ENCODE assay signal across 27 mouse cellular contexts in the genomic region with DNA sequence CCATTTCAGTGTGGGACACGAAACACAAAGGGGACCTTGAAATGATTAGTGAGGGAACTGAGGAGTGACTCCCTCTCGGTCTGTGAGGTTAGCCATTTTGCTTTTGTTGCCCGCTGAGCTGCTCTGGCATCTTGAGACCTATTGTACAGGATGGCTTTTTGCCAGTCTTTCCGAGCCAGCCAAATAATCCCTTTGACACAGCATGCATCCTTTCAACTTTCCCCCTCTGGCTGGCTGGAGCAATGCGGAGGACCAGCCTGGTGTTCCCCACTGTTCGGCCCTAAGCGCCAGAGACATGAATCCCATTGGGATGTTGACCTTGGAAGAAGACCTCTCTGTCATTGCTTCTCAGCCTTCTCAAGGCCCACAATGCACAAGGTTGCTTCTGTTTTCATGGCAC. TPM values are rescaled to one million over a fixed set of nuclear protein-coding genes. Genes with fewer than 3 reads are reported as not detected.
A peak's percentile ranks its signal among the peaks of the same experiment; 100 is the strongest.
DNase-seq lines count a peak whose midpoint lies in the region; ATAC-seq and TF ChIP-seq lines count a peak whose summit lies in the region.
"Had no signal": no experiment of that assay in that cellular context is flagged by ENCODE, and none has a peak within 500 bp of the region (broad histone marks: within the 10 kb centered on the region; RNA-seq: fewer than 3 reads in every experiment).

No protein-coding gene starts in this region.

- WGBS in forebrain, embryonic 16.5 days: 16% methylated on average over 7 of the region's 7 CpGs
- 37% methylated on average over 7 of the region's 7 CpGs for WGBS in forebrain, embryonic 10.5 days
- 42% methylated on average over 7 of the region's 7 CpGs for WGBS in midbrain, embryonic 11.5 days
- WGBS in midbrain, embryonic 15.5 days: 21% methylated on average over 7 of the region's 7 CpGs
- 35% methylated on average over 7 of the region's 7 CpGs for WGBS in midbrain, postnatal 0 days
- WGBS in kidney, embryonic 15.5 days: 90% methylated on average over 7 of the region's 7 CpGs

- H3K9me3 ChIP-seq in forebrain, embryonic 16.5 days (ENCODE audit: control insufficient read depth, low read length): no peaks in the 10 kb centered on the region
- no peaks in the 10 kb centered on the region for H3K9me3 ChIP-seq in forebrain, embryonic 10.5 days
- no peaks in the 10 kb centered on the region for H3K9me3 ChIP-seq in midbrain, embryonic 11.5 days (ENCODE audit: control insufficient read depth, low read length)
- no peaks in the 10 kb centered on the region for H3K9me3 ChIP-seq in midbrain, embryonic 15.5 days
- H3K9me3 ChIP-seq in midbrain, postnatal 0 days (ENCODE audit: low read length): no peaks in the 10 kb centered on the region
- H3K9me3 ChIP-seq in kidney, embryonic 15.5 days (replicated peaks): no peaks in the 10 kb centered on the region
- H3K9me3 ChIP-seq: heart, embryonic 10.5 days; limb, embryonic 15.5 days; liver, embryonic 15.5 days had no signal

- H3K4me2 ChIP-seq in forebrain, embryonic 16.5 days (ENCODE audit: low read length): no peak overlapping the region
- no peak overlapping the region for H3K4me2 ChIP-seq in midbrain, embryonic 11.5 days
- no peak overlapping the region for H3K4me2 ChIP-seq in midbrain, embryonic 15.5 days
- H3K4me2 ChIP-seq in midbrain, postnatal 0 days (ENCODE audit: low read depth, low read length, poor library complexity, severe bottlenecking): no peak overlapping the region
- no peak overlapping the region for H3K4me2 ChIP-seq in kidney, embryonic 15.5 days
- H3K4me2 ChIP-seq: limb, embryonic 15.5 days; liver, embryonic 15.5 days had no signal

- no peak for TF ChIP-seq CTCF in midbrain, postnatal 0 days (IDR thresholded peaks at IDR 0.05)

- peak; percentile 23; the same call in 1 of the 2 replicates for ATAC-seq in forebrain, embryonic 16.5 days
- no peak for ATAC-seq in midbrain, embryonic 11.5 days (ENCODE audit: low FRiP score)
- no peak for ATAC-seq in midbrain, embryonic 15.5 days (replicated peaks)
- no peak for ATAC-seq in midbrain, postnatal 0 days (ENCODE audit: low FRiP score)
- ATAC-seq in kidney, embryonic 15.5 days (replicated peaks; ENCODE audit: low FRiP score): no peak
- ATAC-seq: activated CD4-positive, CD25-positive, alpha-beta regulatory T cell, adult 4 months had no signal

- peaks cover 3% of the 10 kb centered on the region for H3K4me1 ChIP-seq in forebrain, embryonic 16.5 days (replicated peaks; ENCODE audit: control insufficient read depth, insufficient read depth, low read length)
- H3K4me1 ChIP-seq in forebrain, embryonic 10.5 days: peaks cover 24% of the 10 kb centered on the region
- peaks cover 5% of the 10 kb centered on the region for H3K4me1 ChIP-seq in midbrain, embryonic 11.5 days (ENCODE audit: control insufficient read depth, insufficient read depth, low read length)
- H3K4me1 ChIP-seq in midbrain, embryonic 15.5 days: peaks cover 4% of the 10 kb centered on the region; the same call in 1 of the 2 replicates
- no peaks in the 10 kb centered on the region for H3K4me1 ChIP-seq in midbrain, postnatal 0 days (ENCODE audit: insufficient read depth, low read length)
- H3K4me1 ChIP-seq in kidney, embryonic 15.5 days: 0 out of 2 replicates have a peak, but pooled peaks cover 3% of the 10 kb centered on the region
- H3K4me1 ChIP-seq: heart, embryonic 10.5 days; limb, embryonic 15.5 days; liver, embryonic 15.5 days had no signal

- no peaks in the 10 kb centered on the region for H3K27me3 ChIP-seq in forebrain, embryonic 16.5 days (replicated peaks; ENCODE audit: control insufficient read depth, insufficient read depth, low read length)
- H3K27me3 ChIP-seq in forebrain, embryonic 10.5 days (ENCODE audit: poor library complexity, severe bottlenecking): peaks cover 26% of the 10 kb centered on the region
- no peaks in the 10 kb centered on the region for H3K27me3 ChIP-seq in midbrain, embryonic 11.5 days (ENCODE audit: control insufficient read depth, insufficient read depth, low read length)
- no peaks in the 10 kb centered on the region for H3K27me3 ChIP-seq in midbrain, embryonic 15.5 days (replicated peaks)
- H3K27me3 ChIP-seq in midbrain, postnatal 0 days (ENCODE audit: insufficient read depth, low read length): no peaks in the 10 kb centered on the region
- H3K27me3 ChIP-seq in kidney, embryonic 15.5 days: no peaks in the 10 kb centered on the region
- H3K27me3 ChIP-seq: limb, embryonic 15.5 days; liver, embryonic 15.5 days had no signal

- DNase-seq in adrenal gland, postnatal 10 days: peak; percentile 7
- DNase-seq in adrenal gland, adult 2 months: no peak
- no peak for DNase-seq in forebrain, embryonic 10.5 days (ENCODE audit: extremely low spot score, low spot score)
- peak; percentile 82 for DNase-seq in midbrain, embryonic 11.5 days (ENCODE audit: low spot score, missing footprints)
- DNase-seq in midbrain, postnatal 0 days (ENCODE audit: low spot score): peak; percentile 55
- DNase-seq: cerebellum, adult 8-10 months; embryo, embryonic 11 days; gastrocnemius, adult 2 months; kidney, adult 11 months; kidney, postnatal 10 days; layer of hippocampus, postnatal 36 days; thymus, postnatal 14 days had no signal

- H3K9ac ChIP-seq in forebrain, embryonic 16.5 days (replicated peaks; ENCODE audit: low read depth, low read length): no peak overlapping the region
- no peak overlapping the region for H3K9ac ChIP-seq in midbrain, embryonic 11.5 days (ENCODE audit: low read length)
- H3K9ac ChIP-seq in midbrain, embryonic 15.5 days: no peak overlapping the region
- no peak overlapping the region for H3K9ac ChIP-seq in midbrain, postnatal 0 days (replicated peaks; ENCODE audit: low read length, poor library complexity, severe bottlenecking)
- H3K9ac ChIP-seq in kidney, embryonic 15.5 days: no peak overlapping the region
- H3K9ac ChIP-seq: limb, embryonic 15.5 days; liver, embryonic 15.5 days had no signal

- no peaks in the 10 kb centered on the region for H3K36me3 ChIP-seq in forebrain, embryonic 16.5 days (ENCODE audit: control insufficient read depth, insufficient read depth)
- H3K36me3 ChIP-seq in forebrain, embryonic 10.5 days (replicated peaks): no peaks in the 10 kb centered on the region
- H3K36me3 ChIP-seq in midbrain, embryonic 11.5 days (ENCODE audit: control insufficient read depth, insufficient read depth, low read length): no peaks in the 10 kb centered on the region
- no peaks in the 10 kb centered on the region for H3K36me3 ChIP-seq in midbrain, embryonic 15.5 days (replicated peaks)
- H3K36me3 ChIP-seq in midbrain, postnatal 0 days (ENCODE audit: insufficient read depth, low read length): no peaks in the 10 kb centered on the region
- H3K36me3 ChIP-seq in kidney, embryonic 15.5 days: no peaks in the 10 kb centered on the region
- H3K36me3 ChIP-seq: heart, embryonic 10.5 days; limb, embryonic 15.5 days; liver, embryonic 15.5 days had no signal

- no peak overlapping the region for H3K27ac ChIP-seq in forebrain, embryonic 16.5 days (ENCODE audit: low read length)
- no peak overlapping the region for H3K27ac ChIP-seq in forebrain, embryonic 10.5 days
- no peak overlapping the region for H3K27ac ChIP-seq in midbrain, embryonic 11.5 days (ENCODE audit: low read depth, low read length)
- no peak overlapping the region for H3K27ac ChIP-seq in midbrain, embryonic 15.5 days
- H3K27ac ChIP-seq in midbrain, postnatal 0 days (ENCODE audit: low read depth, low read length): no peak overlapping the region
- H3K27ac ChIP-seq in kidney, embryonic 15.5 days: no peak overlapping the region
- H3K27ac ChIP-seq: gastrocnemius, adult 2 months; heart, embryonic 10.5 days; layer of hippocampus, adult 2 months; limb, embryonic 15.5 days; liver, embryonic 15.5 days; macrophage had no signal

- H3K4me3 ChIP-seq in forebrain, embryonic 16.5 days (replicated peaks; ENCODE audit: low read length): no peak overlapping the region
- no peak overlapping the region for H3K4me3 ChIP-seq in forebrain, embryonic 10.5 days
- H3K4me3 ChIP-seq in midbrain, embryonic 11.5 days (ENCODE audit: low read depth, low read length): no peak overlapping the region
- no peak overlapping the region for H3K4me3 ChIP-seq in midbrain, embryonic 15.5 days
- no peak overlapping the region for H3K4me3 ChIP-seq in midbrain, postnatal 0 days (ENCODE audit: low read depth, low read length)
- H3K4me3 ChIP-seq in kidney, embryonic 15.5 days (replicated peaks): no peak overlapping the region
- H3K4me3 ChIP-seq: gastrocnemius, adult 2 months; heart, embryonic 10.5 days; layer of hippocampus, adult 2 months; limb, embryonic 15.5 days; liver, embryonic 15.5 days had no signal

RNA-seq across cellular contexts. Expression of a gene that starts 37.7 kb away (rescaled TPM):
- total RNA-seq in adrenal gland, postnatal 10 days (2021): not detected
- total RNA-seq in adrenal gland, adult 2 months (2021): not detected
- polyA plus RNA-seq in adrenal gland, adult 2 months (2012; rRNA removed): not detected in 2 replicates
- 0.42 and 0.71 TPM in 2 replicates for polyA plus RNA-seq in forebrain, embryonic 16.5 days (2015; fragmentation: Nextera tagmentation; extraction: Ambion mirVana)
- polyA plus RNA-seq in forebrain, embryonic 10.5 days (2016; fragmentation: Nextera tagmentation; extraction: Ambion mirVana): not detected in 2 replicates
- polyA plus RNA-seq in midbrain, embryonic 11.5 days (2014; fragmentation: Nextera tagmentation; extraction: Ambion mirVana): 0.18 TPM in 1 of 2 replicates, not detected in the other
- polyA plus RNA-seq in midbrain, embryonic 15.5 days (2015; fragmentation: Nextera tagmentation; extraction: Ambion mirVana): 0.66 and 1.4 TPM in 2 replicates
- not detected in 2 replicates for total RNA-seq in midbrain, postnatal 0 days (2014; rRNA removed)
- 0.36 and 0.63 TPM in 2 replicates for polyA plus RNA-seq in midbrain, postnatal 0 days (2015; fragmentation: Nextera tagmentation; extraction: Ambion mirVana)
- polyA plus RNA-seq in kidney, embryonic 15.5 days (2015; fragmentation: Nextera tagmentation; extraction: Ambion mirVana): not detected in 2 replicates
- total RNA-seq: adrenal gland, postnatal 4 days; gastrocnemius, adult 2 months; layer of hippocampus, adult 2 months; layer of hippocampus, postnatal 36 days; left cerebral cortex, postnatal 25 days had no signal
- polyA plus RNA-seq: activated CD4-positive, CD25-positive, alpha-beta regulatory T cell, adult 4 months; gonadal fat pad, adult 2 months; heart, embryonic 10.5 days; heart, postnatal 0 days; limb, embryonic 15.5 days; liver, embryonic 15.5 days; lung, embryonic 16.5 days; macrophage; small intestine, adult 2 months had no signal

Comparison
In these comparisons a context has a peak if more than half of its experiments do, and no peak if none do; other contexts are left out.
1. DNase-seq: peak in adrenal gland, postnatal 10 days (single experiment), midbrain, embryonic 11.5 days (single experiment) and midbrain, postnatal 0 days (single experiment); none in adrenal gland, adult 2 months (single experiment) and forebrain, embryonic 10.5 days (single experiment).